Mouse (Mus musculus): ENCODE data around the gene Rad18.
A peak's percentile ranks its signal among the peaks of the same experiment; 100 is the strongest.
"Not testable (repeated sequence)": the region's sequence is repeated elsewhere in the genome, so short reads cannot be mapped to it uniquely, and the experiment has no call there.

The Rad18 gene

GRCm38 (mm10) chr6:112696056-112696950 is at the start of gene Rad18:
TSS of gene Rad18 (minus strand) at chr6:112696686.
- peak; percentile 77 to 79 for DNase-seq (ENCODE audit: low spot score in 2 of 2)

GRCm38 (mm10) chr6:112742297-112742696 is 45.8 kb upstream of the Rad18 start:
- DNase-seq (ENCODE audit: low spot score in 2 of 2), result no peak

- no peak for DNase-seq (ENCODE audit: low spot score in 2 of 2)
Measured at GRCm38 (mm10) chr6:112741766-112742165, 45.3 kb upstream of the Rad18 start.

DNA sequence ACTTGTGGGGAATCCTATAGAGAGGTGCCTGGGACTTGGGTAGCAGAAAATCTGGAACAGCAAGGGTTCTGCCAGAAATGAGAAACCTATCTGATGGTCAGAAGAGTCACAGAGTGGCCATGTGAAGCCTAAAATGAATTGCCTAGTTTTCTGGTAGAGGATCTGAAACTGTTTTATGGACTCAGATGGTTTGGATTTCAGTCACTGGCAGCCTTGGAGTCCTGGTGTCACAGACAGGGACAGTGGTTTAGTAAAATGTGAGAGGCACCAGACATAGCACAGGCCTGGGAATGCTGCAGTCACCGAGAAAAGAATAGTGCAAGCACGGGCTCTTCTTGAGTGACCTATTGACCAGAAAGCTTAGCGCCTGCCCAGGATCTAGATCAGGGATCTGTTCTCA is 43.1 kb upstream of the Rad18 start:
- no peak for DNase-seq (ENCODE audit: low spot score in 2 of 2)

- no peak for DNase-seq (ENCODE audit: low spot score in 2 of 2)
Measured at GRCm38 (mm10) chr6:112738924-112739323, 42.4 kb upstream of the Rad18 start.

- no peak for DNase-seq (ENCODE audit: low spot score in 2 of 2)
Measured at GRCm38 (mm10) chr6:112736471-112736870, 40.0 kb upstream of the Rad18 start.

GRCm38 (mm10) chr6:112735054-112735453 is 38.6 kb upstream of the Rad18 start:
- DNase-seq (ENCODE audit: low spot score in 2 of 2), result no peak

GRCm38 (mm10) chr6:112733942-112734341 is 37.5 kb upstream of the Rad18 start:
- DNase-seq (ENCODE audit: low spot score in 2 of 2), result no peak

DNA sequence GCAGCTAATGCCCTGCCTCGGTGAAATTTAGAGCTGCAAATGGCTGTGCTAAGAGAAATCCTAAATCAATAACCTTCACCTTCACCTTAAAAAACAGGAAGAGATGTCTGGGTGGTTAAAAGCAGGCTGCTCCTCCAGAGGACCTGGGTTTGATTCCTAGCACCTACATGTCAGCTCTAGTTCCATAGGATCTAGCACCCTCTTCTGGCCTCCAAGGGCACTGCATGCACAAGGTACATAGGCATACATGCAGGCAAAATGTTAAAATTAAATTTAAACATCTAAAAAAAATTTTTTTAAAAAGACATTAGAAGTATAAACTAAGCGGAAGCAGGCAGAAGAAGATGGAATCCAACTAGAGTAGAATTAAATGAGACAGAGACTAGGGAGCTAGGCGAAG is 35.9 kb upstream of the Rad18 start:
- no peak for DNase-seq (ENCODE audit: low spot score in 2 of 2)

GRCm38 (mm10) chr6:112731386-112731785 is 34.9 kb upstream of the Rad18 start:
- no peak for DNase-seq (ENCODE audit: low spot score in 2 of 2)

DNA sequence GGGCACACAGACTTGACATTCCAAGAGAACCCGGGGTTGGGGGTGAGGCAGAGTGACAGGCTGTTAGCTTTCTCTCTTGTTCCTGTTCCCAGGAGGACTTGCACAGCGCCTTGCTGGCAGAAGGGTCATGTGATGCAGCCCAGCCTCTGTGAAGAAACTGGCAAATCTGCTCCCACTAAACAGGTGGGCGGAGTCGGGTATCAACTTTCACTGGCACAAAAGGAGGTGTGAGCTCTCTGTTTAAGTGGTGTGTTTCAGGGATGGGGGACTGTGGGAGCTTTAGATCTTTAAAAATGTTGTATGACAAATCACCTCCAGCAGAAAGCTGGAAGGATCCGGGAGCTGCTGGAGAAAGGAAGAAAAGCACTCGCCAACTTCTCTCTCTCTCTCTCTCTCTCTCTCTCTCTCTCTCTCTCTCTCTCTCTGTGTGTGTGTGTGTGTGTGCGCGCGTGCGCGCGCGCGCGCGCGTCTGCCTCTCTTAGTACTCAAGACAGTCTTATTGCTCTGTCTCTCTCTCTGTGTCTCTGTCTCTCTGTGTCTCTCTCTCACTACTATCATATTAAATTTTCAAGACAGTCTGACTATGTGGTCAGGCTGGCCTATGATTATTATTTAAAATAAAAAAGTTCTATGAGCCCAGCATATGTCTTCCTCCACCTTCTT is 32.4 kb upstream of the Rad18 start:
- peak; percentile 84 to 92 for DNase-seq (ENCODE audit: low spot score in 2 of 2)

- no peak for DNase-seq (ENCODE audit: low spot score in 2 of 2)
Measured at GRCm38 (mm10) chr6:112725468-112725867, 29.0 kb upstream of the Rad18 start.

DNA sequence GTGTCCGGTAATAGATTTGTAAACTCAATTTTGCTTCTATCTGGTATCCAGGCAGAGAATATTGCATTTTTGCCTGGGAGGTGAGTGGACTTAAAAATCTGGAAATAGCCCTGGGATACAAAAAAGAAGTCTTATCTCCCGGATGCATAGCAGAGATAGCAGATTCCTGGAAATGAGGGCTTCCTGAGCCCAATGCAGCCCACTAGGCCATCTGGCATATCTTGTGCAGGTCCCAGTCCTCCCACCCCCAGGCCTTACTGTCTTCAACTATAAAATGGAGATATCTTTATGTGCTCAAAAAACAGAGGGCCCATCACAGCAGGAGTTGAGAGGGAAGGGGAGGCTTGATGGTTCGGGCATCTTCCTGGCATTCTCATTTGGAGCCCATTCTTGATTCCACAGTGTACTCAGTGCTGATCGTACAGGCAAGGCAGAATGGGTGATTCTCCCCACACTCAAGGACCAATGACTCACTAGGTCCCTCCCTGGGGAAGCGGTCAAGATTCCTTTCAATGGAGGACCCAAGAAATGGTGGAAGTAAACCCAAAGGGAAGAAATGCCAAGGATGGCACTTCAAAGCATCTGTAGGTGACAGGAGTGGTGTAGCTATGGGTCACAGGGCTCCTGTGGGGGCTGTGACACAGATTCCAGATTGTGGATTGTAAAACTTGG is 24.1 kb upstream of the Rad18 start:
- DNase-seq (ENCODE audit: low spot score in 2 of 2), result no peak

GRCm38 (mm10) chr6:112719983-112720382 is 23.5 kb upstream of the Rad18 start:
- no peak for DNase-seq (ENCODE audit: low spot score in 2 of 2)

- no peak for DNase-seq (ENCODE audit: low spot score in 2 of 2)
Measured at GRCm38 (mm10) chr6:112717168-112717567, 20.7 kb upstream of the Rad18 start.

DNA sequence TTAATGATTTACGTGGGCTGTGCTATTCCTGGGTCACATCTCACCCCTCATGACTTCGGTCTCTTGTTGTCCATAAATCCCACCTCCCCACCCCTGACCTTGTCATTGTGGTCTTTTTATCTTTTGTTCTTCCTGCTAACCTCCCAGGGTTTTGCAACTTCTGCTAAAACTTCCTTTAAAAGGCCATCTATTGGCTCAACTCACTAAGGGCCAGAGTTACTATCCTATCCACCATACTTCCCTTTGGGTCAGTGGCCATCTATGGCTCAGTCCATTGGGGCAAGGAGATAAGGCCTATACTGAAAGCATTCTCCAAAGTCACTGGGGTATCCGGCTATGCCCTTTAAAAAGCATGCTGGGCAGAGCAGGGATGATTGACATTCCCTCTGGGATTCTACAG is 17.5 kb upstream of the Rad18 start:
- no peak for DNase-seq (ENCODE audit: low spot score in 2 of 2)

- DNase-seq (ENCODE audit: low spot score in 2 of 2), result not testable (repeated sequence)
Measured at GRCm38 (mm10) chr6:112702296-112702695, 5.8 kb upstream of the Rad18 start.

DNA sequence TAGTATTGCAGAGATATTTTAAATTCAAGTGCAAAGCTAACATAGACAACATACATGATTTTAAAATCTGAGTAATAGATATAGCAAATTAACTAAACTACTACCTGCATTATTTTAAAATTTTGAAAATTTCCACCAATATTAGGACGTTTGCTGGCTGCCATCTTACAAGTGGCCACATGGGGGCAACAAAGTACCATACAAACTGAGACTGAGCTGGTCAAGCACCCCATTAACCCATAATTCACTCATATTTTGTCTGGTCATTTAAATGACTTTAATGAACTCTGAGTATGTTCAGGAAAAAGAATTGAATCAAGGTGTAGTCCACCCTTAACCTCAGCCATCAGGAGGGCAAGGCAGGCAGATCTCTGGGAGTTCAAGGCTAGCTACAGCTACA is 3.9 kb upstream of the Rad18 start:
- DNase-seq (ENCODE audit: low spot score in 2 of 2), result no peak

DNA sequence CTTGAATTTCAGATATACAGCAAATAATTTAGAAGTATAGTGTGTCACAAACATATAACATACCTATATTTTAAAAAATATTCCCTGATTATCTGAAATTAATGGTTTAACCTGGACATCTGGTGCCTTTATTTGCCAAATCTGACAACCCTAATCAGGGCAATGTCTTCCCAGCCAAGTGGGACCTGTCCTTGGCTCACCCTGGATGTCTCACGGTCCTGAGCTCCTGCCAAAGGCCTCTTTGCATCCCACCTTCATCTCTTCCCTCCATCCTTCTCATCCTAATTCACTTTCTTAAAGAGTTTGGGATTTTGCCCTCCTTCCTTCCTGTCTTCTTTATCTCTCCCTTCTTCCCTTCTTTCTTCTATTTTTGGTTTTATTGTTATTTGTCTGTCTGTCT is 2.6 kb upstream of the Rad18 start:
- DNase-seq (ENCODE audit: low spot score in 2 of 2), result no peak

GRCm38 (mm10) chr6:112694492-112694891 is 2.0 kb downstream of the Rad18 start:
- no peak for DNase-seq (ENCODE audit: low spot score in 2 of 2)

- no peak for DNase-seq (ENCODE audit: low spot score in 2 of 2)
Measured at GRCm38 (mm10) chr6:112691523-112691922, 5.0 kb downstream of the Rad18 start.

DNA sequence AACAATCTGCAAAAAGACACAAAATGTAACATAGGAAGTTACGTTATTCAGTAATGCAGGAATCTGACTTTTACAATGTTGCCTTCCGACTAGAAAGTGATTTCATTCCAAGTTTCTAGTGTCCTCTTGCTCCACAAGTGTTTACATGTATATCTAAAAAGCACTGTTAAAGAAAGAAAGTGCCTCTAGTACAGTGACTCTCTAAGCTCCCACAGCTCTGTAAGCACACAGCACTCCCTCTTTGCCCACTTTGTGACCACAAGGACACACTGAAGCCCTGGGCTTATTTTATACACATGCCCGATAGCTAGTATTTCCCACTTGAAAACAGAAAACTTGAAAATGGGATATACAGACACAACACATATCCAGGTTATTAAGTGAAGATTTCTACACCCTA is 8.5 kb downstream of the Rad18 start:
- DNase-seq (ENCODE audit: low spot score in 2 of 2), result no peak

- no peak for DNase-seq (ENCODE audit: low spot score in 2 of 2)
Measured at GRCm38 (mm10) chr6:112686485-112686884, 10.0 kb downstream of the Rad18 start.

Measured in right cerebral cortex, postnatal 36 days (tissue).